Mouse (Mus musculus) hindbrain, embryonic 15.5 days (tissue): ENCODE results near the gene Eif4enif1. TPM values are rescaled to one million over a fixed set of nuclear protein-coding genes. Genes with fewer than 3 reads are reported as not detected.
"Not testable (repeated sequence)": the region's sequence is repeated elsewhere in the genome, so short reads cannot be mapped to it uniquely, and the experiment has no call there.

Source experiments
- ATAC-seq: fragments of 200-750 bp; cut with Nextera tagmentation; 2 replicates; pipeline ENCODE4 v1.8.0; 2017; ENCODE audit warnings: low read depth, moderate number of reproducible peaks, moderate TSS enrichment; ENCODE audit not compliant: low FRiP score
- H3K27ac ChIP-seq: fragments of 300-500 bp; sonication (generic); replicated peaks from 2 replicates; pipeline ENCODE4 v1.5.1; 2015; ENCODE audit warnings: mild to moderate bottlenecking, inconsistent platforms
- H3K27me3 ChIP-seq: fragments of 300-500 bp; sonication (generic); 2 replicates; pipeline ENCODE4 v1.6.1; 2015; ENCODE audit warnings: control low read depth, inconsistent platforms
- H3K36me3 ChIP-seq: fragments of 300-500 bp; sonication (generic); 2 replicates; pipeline ENCODE4 v1.6.1; 2015; ENCODE audit warnings: control low read depth, inconsistent platforms
- H3K4me1 ChIP-seq: fragments of 300-500 bp; sonication (generic); replicated peaks from 2 replicates; pipeline ENCODE4 v1.6.1; 2015; ENCODE audit warnings: control low read depth, inconsistent platforms
- H3K4me2 ChIP-seq: fragments of 300-500 bp; sonication (generic); 2 replicates; pipeline ENCODE4 v1.6.1; 2015; ENCODE audit warnings: moderate library complexity, mild to moderate bottlenecking, inconsistent platforms
- H3K4me3 ChIP-seq: fragments of 300-500 bp; sonication (generic); 2 replicates; pipeline ENCODE4 v1.5.1; 2015; ENCODE audit warnings: mild to moderate bottlenecking, inconsistent platforms
- H3K9ac ChIP-seq: fragments of 300-500 bp; sonication (generic); 2 replicates; pipeline ENCODE4 v1.6.1; 2015; ENCODE audit warnings: inconsistent platforms
- H3K9me3 ChIP-seq: fragments of 300-500 bp; sonication (generic); 2 replicates; pipeline ENCODE4 v1.6.1; 2016; ENCODE audit warnings: control low read depth, inconsistent platforms
- WGBS: fragments of 180-500 bp; shearing (Covaris S2); methylation state at CpG from one replicate; pipeline ENCODE4 v1.1.7; 2015; 5-methylcytosine and 5-hydroxymethylcytosine counted together
- polyA plus RNA-seq: library from polyadenylated mRNA; unstranded; fragments of >200 nt; fragmentation: Nextera tagmentation; extraction: Ambion mirVana; gene quantifications from 2 replicates; pipeline ENCODE4 v1.2.1, GENCODE M21; 2015

The Eif4enif1 gene
- 53.5 and 58.9 TPM in 2 replicates for polyA plus RNA-seq

DNA sequence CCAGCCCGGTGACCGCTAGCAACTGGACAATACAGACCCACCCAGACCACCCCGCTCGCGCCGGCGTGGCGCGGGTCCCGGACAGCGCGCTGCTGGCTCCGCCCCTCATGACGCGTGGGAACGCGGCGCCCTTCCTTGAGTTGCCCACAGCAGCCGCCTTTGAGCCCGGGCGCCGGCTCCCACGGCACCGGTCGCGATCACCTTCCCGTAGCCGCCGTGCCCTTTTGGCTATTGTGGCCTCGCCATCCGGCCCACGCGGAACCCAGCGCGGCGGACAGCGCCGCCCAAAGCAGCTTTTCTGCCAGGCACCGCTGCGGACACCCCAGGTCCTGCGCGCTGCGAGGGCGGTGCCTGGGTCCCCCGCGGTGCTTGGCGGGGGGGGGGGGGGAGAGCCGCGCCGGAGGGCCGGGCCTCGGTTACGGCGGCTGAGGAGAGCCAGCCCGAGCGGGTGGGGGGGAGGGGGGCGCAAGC is at the start of gene Eif4enif1:
Gene Eif4enif1, plus strand, starts transcription at position 162 of the 471 bp plus-strand sequence.
- Histone ChIP-seq H3K4me2 (peak within 1 kb of the TSS; percentile 44), H3K4me1 (peaks cover 9% of the 10 kb centered on the region; the same call in 1 of the 2 replicates), H3K9me3 (no peaks in the 10 kb centered on the region), H3K36me3 (peaks cover 16% of the 10 kb centered on the region), H3K4me3 (peak within 1 kb of the TSS; percentile 39), H3K27ac (peak within 1 kb of the TSS; percentile 74), H3K27me3 (no peaks in the 10 kb centered on the region), H3K9ac (peak within 1 kb of the TSS; percentile 21)
- ATAC-seq, result peak; percentile 79
- WGBS, result under 1% methylated on average over 42 of the region's 57 CpGs

DNA sequence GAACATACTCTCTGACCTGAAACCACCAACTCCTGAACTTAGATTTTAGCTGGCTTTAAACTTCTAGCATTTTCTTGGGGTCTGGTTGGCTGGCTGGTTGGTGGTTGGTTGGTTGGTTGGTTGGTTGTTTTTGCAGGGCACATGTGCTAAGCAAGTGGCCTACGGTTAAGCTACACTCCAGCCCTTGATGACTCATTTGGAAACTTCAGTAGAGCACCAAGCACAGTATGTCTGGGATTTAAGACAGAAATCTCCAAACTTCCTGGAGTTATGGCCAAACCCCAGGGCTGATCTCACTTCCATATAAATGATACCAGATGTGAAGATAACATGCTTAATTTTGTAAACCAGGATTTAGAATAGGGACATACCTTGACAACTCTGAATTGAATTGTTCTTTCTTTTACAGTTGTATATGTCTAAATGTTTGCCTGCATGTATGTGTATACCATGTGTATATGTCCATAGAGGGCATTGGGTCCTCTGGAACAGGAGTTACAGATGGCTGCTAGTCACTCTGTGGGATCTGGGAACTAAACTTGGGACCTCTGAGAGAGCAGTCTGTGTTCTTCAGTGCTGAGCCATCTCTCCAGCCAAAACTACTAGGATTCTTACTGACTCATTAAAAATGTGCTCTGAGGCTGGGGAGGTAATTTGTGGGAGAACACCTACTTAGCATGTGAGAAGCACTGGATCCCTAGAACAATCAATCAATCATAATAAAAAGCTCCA is 48.4 kb upstream of the Eif4enif1 start:
- not testable (repeated sequence) for H3K27me3 ChIP-seq, H3K4me2 ChIP-seq, H3K4me1 ChIP-seq, H3K9ac ChIP-seq, H3K27ac ChIP-seq, H3K36me3 ChIP-seq, H3K4me3 ChIP-seq
- peak; percentile 43 for ATAC-seq
- H3K9me3 ChIP-seq, result peaks cover 14% of the 10 kb centered on the region
- 88% methylated on average over 1 of the region's 1 CpGs for WGBS

DNA sequence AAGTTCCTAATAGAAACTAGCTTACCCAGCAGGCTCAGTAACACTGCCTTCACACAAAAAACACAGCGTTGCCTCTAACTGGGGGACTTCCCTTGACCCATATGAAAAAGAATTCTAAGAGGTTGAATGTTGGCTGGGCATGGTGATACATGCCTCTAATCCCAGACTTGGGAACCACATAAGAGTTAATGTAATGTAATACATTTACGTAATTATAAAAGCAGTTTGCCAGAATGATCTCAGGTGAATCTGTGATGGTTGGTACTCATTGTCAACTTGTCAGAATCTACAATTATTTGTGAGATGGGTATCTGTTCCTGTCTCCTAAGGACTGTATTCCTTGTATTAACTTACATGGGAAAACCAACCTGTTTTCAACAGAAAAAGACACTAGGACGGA is 45.2 kb upstream of the Eif4enif1 start:
- ATAC-seq, H3K4me2 ChIP-seq, H3K27me3 ChIP-seq, H3K36me3 ChIP-seq, H3K4me3 ChIP-seq, H3K9ac ChIP-seq, H3K4me1 ChIP-seq, H3K27ac ChIP-seq: not testable (repeated sequence)
- peaks cover 14% of the 10 kb centered on the region for H3K9me3 ChIP-seq
- WGBS, result 84% methylated on average over 2 of the region's 3 CpGs

DNA sequence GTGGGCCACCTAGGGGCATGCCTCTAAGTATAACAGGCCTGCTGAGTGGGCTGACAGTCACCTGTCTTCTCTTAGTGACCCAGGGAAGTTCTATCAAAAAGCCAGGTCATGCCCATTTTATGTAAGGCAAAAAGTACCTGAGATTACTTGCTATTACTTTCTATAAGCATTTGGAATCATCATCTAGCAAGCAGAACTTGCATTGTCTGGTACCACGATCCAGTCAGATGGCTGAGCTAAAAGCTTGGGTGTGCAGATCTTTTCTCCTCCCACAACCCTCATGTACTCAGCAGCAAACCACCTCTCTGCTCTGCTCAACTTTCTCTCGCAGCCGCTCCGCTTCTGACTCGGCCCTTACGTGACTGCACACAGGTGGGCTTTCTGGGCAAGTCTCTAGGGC is 44.2 kb upstream of the Eif4enif1 start:
- not testable (repeated sequence) for H3K36me3 ChIP-seq, H3K27ac ChIP-seq, H3K27me3 ChIP-seq, H3K9ac ChIP-seq, H3K4me1 ChIP-seq, H3K4me3 ChIP-seq, ATAC-seq, H3K4me2 ChIP-seq
- H3K9me3 ChIP-seq, result peaks cover 21% of the 10 kb centered on the region
- WGBS, result 99% methylated on average over 6 of the region's 6 CpGs

DNA sequence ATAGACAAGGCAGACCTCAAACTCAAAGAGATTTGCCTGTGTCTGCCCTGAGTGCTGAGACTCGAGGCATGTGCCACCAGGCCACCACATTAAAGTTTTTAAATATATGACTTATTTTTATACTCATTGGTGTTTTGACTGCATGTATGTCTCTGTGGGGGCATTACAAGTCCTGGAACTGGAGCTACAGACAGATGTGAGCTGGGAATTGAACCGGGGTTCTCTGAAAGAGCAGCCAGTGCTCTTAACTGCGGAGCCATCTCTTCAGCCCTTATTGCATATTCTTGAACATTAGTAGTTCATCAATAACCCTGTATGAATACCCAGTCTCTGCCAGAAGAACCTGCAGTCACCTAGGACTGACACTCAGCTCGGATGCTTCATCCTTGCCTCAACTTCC is 43.4 kb upstream of the Eif4enif1 start:
- not testable (repeated sequence) for H3K27me3 ChIP-seq, H3K36me3 ChIP-seq, H3K4me2 ChIP-seq, H3K4me3 ChIP-seq, ATAC-seq, H3K27ac ChIP-seq, H3K9ac ChIP-seq, H3K4me1 ChIP-seq
- peaks cover 20% of the 10 kb centered on the region for H3K9me3 ChIP-seq
- 96% methylated on average over 4 of the region's 4 CpGs for WGBS

DNA sequence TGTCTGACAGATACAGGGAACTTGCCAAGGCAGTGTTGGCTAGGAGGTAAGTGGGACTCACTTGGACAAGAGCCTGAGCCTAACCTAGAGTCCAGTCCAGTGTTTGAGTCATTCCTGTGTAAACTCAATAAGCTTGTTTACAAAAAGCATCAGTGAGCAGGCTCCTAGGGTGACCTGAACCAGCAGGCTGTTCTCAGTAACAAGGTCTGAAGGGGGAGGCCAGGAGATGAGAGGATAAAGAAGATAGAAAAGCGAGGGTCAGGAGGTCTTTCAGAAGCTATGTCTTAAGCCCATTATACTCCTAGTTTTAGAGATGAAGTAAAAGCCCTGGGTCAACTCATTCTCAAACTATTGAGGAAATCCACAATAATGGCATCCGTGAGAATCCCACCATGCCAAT is 40.8 kb upstream of the Eif4enif1 start:
- not testable (repeated sequence) for H3K27me3 ChIP-seq, H3K36me3 ChIP-seq, H3K4me1 ChIP-seq, H3K4me2 ChIP-seq, H3K27ac ChIP-seq, H3K4me3 ChIP-seq, ATAC-seq, H3K9ac ChIP-seq
- peaks cover 20% of the 10 kb centered on the region for H3K9me3 ChIP-seq
- 63% methylated on average over 1 of the region's 2 CpGs for WGBS

DNA sequence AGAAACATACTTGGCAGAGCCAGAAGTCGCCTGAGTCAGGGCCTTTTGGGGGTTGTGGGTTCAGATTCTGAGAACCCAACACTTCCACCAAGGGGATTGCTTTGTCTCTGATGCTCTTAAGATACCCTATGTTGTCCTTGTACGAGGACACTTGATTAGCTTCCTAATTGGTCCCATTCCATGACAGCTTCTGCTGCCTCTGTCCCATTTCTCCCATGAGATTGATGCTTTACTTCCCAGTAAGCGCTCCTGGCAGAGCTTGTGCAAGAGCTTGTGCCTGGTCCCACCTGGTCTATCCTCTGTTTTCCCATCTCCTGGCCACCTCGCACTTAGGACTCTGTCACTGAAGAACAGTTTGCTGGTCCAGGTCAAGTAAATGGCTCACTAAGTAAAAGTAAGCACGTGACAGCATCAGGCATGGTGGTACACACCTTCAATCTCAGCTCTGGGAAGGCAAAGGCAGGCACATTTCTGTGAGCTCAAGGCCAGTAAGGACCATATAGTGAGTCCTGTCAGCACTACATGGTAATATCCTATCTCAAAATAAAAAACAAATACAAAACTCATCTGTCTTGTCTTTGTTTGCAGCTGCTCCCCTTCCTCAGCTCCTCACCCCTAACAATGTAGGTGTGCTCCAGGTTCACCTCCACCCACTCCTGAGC is 39.8 kb upstream of the Eif4enif1 start:
- not testable (repeated sequence) for H3K27ac ChIP-seq, H3K4me3 ChIP-seq, H3K4me1 ChIP-seq, H3K36me3 ChIP-seq, H3K9ac ChIP-seq, H3K27me3 ChIP-seq, H3K4me2 ChIP-seq
- 67% methylated on average over 5 of the region's 5 CpGs for WGBS
- H3K9me3 ChIP-seq, result peaks cover 20% of the 10 kb centered on the region
- ATAC-seq, result peak; percentile 66

DNA sequence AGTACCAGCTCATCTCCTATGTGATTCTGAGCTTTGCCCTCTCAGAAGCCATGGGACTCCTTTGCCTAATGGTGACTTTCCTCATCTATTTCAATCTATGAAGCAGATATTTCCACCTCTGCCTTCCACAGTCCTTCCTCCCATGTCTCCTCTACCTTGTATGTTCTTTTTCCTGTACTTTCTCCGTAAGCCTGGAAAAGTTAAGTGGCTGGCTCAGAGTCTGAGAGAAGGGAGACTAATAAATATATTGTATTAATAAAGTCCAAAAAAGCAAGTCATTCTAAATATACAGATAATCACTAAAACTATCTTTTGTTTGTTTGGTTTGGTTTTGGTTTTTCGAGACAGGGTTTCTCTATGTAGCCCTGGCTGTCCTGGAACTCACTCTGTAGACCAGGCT is 39.1 kb upstream of the Eif4enif1 start:
- not testable (repeated sequence) for H3K27ac ChIP-seq, H3K4me3 ChIP-seq, H3K4me2 ChIP-seq, H3K36me3 ChIP-seq, H3K9ac ChIP-seq, H3K27me3 ChIP-seq, ATAC-seq, H3K4me1 ChIP-seq
- peaks cover 17% of the 10 kb centered on the region for H3K9me3 ChIP-seq
- WGBS, result 91% methylated on average over 2 of the region's 2 CpGs

DNA sequence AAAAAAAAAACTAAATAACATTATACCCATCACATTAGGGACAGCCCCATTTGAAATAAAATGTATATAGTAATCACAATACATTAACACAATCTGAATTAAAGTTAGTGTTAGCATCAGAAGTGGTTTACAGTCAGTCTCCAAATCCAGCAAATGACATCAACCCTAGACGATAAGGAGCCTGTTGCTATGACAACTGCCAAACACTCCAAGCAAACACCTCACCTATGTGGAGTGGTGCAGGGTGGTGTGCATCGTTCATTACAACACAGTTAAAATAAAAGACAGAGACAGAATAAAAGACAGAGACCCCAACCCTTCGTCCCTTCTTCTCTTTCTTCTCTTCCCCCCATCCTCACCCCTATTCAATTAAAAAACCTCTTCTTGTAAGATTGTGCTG is 38.5 kb upstream of the Eif4enif1 start:
- WGBS, result 66% methylated on average over 3 of the region's 3 CpGs
- not testable (repeated sequence) for ATAC-seq
- H3K9me3 ChIP-seq, result peaks cover 16% of the 10 kb centered on the region

DNA sequence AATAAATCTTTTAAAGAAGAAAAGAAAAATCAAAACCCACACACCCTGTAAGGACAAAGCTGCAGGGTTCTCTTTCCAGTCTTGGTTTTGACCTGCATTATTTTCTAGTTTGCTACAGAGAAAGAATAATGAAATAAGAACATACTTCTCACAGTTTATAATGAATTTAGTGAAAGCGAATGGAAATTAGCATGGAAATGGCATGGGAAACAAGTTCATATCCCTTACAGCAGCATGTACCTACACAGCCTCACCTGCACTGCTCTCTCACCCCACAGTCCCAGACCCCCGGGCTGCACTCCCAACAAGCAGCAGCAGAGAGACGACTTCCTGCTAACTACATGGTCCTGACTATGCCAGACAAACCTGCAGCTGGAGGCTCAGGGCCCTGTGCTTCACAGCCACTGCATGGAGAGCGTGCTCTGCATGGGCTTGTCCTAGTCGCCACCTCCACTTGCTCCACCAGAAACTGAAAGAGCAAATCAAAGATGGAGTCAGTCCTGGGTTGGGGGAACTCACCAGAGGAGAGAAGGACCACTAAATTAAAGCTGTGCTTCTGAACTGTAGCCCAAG is 36.9 kb upstream of the Eif4enif1 start:
- H3K9me3 ChIP-seq, result peaks cover 16% of the 10 kb centered on the region
- H3K27me3 ChIP-seq, H3K4me3 ChIP-seq, H3K36me3 ChIP-seq, H3K9ac ChIP-seq, H3K4me2 ChIP-seq, H3K4me1 ChIP-seq, H3K27ac ChIP-seq: not testable (repeated sequence)
- peak; percentile 32; the same call in 1 of the 2 replicates for ATAC-seq
- 93% methylated on average over 3 of the region's 5 CpGs for WGBS

More for the DNA sequence above, 38.5 kb upstream of the Eif4enif1 start:
- not testable (repeated sequence) for H3K36me3 ChIP-seq, H3K27me3 ChIP-seq, H3K4me1 ChIP-seq, H3K4me2 ChIP-seq, H3K4me3 ChIP-seq, H3K27ac ChIP-seq, H3K9ac ChIP-seq

DNA sequence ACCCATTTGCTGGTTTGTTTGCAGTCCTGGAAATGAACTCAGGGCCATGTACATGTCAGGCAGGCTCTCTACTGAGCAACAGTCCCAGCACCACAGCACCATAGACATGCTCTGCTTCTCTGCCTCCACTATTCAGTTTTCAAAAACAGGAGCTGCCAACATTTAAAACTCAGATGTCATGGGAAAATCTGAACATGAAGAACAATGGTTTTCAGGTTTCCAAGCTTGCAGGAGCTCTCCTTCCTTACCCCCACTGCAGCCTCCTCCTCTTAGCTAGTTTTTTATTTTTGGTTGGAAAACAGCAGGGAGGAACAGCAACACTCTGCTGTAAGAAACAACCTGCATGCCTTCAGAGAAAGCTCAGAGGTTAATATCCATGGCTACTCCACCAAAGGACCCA is 35.9 kb upstream of the Eif4enif1 start:
- ATAC-seq, H3K4me1 ChIP-seq, H3K27ac ChIP-seq, H3K4me2 ChIP-seq, H3K9ac ChIP-seq, H3K27me3 ChIP-seq, H3K36me3 ChIP-seq, H3K4me3 ChIP-seq: not testable (repeated sequence)
- peaks cover 15% of the 10 kb centered on the region for H3K9me3 ChIP-seq

DNA sequence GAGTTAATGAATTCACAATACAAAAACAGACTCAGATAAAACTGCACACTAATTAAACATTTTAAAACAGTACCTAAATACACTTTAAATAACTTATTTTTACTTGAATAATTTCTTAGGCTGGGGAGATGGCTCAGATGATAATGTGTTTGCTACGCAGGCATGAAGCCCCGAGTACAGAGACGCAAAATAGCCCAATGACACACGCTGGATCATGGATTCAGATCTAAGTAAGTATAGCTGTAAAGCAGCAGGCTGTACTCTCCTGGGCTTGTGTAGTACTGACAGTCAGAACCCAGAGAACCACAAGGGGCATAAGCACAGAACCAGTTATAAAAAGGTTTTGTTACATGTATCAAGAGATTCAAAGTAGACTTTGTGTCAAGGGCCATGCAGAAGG is 35.1 kb upstream of the Eif4enif1 start:
- not testable (repeated sequence) for H3K36me3 ChIP-seq, H3K27me3 ChIP-seq, H3K27ac ChIP-seq, H3K4me3 ChIP-seq, H3K4me1 ChIP-seq, H3K4me2 ChIP-seq, H3K9ac ChIP-seq
- 93% methylated on average over 4 of the region's 4 CpGs for WGBS
- 0 out of 2 replicates have a peak, but pooled peaks have one; percentile 14 for ATAC-seq
- peaks cover 19% of the 10 kb centered on the region for H3K9me3 ChIP-seq
